Mouse (Mus musculus) spleen, postnatal 4 days (tissue): ENCODE results near the gene Asb18.

Experiments used
- DNase-seq, 2 experiments: peaks; one replicate each; pipeline ENCODE4 v3.0.0; 2022; ENCODE audit warnings: low spot score in 2 of 2

The Asb18 gene

GRCm38 (mm10) chr1:89933028-89933427 lies 81.4 kb downstream of the Asb18 start:
- DNase-seq = no peak

DNA sequence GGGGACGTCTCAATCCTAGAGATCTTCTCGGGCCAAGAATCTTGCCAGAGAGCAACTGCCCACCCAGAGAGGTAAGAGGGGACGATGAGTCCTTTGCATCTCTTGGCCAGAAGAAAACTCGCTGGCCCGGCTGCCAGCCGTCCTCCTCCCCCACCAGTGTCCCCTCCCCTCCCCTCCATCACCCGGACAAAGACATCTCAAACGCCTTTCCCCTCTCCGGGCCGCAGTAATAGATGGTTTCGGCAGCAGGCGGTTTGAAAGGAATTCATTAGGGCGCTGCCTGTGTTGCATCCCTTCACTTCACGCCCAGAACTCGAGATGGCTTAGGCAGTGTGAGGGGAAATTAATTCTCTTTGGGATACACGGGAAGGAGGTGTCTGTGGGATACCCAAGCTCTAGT lies 81.8 kb downstream of the Asb18 start:
- no peak for DNase-seq

DNA sequence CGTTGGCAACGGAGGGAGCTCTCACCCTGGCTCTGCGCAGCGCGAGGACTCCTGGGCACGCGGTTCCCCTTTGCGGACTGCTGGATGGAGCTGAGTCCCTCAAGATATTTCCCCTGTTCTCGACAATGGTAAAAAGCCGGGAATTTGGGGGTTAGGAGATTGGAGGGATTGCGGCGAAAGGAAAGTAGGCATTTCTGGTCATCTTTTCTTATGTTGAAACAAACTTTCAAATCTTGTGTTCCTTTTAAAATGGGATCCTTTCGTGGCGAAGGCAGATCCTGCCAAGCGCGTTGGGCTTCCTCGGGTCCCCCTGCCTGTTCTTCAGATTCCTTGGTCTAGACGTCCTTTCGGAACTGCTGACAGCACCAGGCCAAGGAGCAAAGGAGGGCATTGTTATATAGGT lies 82.4 kb downstream of the Asb18 start:
- DNase-seq = no peak

- peak in 1 of 2 experiments; percentile 43 for DNase-seq
Measured at GRCm38 (mm10) chr1:89931120-89931519, 83.3 kb downstream of the Asb18 start, which contains the start of gene Gbx2. TSS of gene Gbx2 (minus strand) at chr1:89931179.

DNA sequence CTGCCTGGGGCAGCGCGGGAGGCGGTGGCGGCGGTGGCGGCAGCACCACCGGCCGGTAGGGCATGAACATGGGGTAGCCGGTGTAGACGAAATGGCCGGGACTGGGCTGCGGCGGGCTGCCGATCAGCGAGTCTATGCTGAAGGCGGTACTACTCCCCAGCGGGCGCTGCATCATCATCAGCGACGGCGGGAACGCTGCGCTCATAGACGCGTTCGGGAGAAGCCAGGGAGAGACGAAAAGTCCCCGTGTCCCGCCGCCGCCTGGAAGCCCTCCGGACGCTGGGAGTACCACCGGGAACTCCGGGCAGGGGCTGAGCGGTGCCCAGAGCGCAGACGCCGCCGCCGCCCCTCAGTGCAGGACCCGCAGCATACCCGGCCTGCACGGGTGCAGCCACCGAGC lies 83.9 kb downstream of the Asb18 start:
- no peak for DNase-seq

GRCm38 (mm10) chr1:89929721-89930505 lies 84.6 kb downstream of the Asb18 start:
- no peak for DNase-seq

DNA sequence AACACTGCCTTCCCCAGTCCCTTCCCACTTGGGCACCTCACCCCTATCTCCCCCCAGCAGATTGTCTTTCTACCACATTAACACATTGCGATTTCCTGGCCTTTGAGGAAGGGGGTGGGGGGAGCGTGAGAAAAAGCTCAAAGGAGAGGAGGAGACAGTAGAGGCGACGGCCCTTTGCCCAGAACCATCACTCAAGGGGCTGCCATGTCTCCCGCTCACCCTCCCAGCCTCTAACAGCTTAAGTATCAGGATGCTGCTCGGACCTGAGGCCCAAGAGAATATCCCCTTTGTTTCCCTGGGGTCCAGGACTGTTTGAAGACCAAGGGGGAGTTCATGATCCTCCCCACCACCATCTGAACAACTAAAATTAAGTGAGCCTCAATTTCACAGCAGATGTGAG lies 85.3 kb downstream of the Asb18 start:
- DNase-seq = no peak

- no peak for DNase-seq
Measured at GRCm38 (mm10) chr1:89928676-89929075, 85.8 kb downstream of the Asb18 start.

GRCm38 (mm10) chr1:89927061-89927661 lies 87.3 kb downstream of the Asb18 start:
- DNase-seq = no peak

DNA sequence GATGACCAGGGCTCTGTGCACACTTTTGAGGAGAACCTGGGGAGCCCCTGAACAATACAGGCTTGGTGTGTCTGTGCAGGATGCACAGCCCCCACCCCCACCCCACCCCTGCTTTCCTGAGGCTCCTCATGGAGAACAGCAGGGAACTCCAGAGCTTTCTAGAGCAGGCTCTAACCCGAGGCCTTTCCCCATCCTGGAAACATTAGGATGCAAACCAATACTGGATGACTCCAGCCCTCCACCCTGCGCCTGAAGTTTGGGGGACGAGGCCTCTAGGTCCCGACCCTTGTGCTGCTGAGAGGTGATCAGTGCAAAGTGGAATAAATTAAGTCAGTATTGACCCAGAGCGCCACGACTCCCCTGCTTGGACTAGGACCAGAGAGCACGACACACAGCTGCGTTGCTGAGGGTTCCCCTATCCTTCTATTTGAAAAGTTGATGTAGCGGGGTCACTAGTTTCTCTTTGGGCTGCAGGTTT lies 87.8 kb downstream of the Asb18 start:
- DNase-seq = no peak

DNA sequence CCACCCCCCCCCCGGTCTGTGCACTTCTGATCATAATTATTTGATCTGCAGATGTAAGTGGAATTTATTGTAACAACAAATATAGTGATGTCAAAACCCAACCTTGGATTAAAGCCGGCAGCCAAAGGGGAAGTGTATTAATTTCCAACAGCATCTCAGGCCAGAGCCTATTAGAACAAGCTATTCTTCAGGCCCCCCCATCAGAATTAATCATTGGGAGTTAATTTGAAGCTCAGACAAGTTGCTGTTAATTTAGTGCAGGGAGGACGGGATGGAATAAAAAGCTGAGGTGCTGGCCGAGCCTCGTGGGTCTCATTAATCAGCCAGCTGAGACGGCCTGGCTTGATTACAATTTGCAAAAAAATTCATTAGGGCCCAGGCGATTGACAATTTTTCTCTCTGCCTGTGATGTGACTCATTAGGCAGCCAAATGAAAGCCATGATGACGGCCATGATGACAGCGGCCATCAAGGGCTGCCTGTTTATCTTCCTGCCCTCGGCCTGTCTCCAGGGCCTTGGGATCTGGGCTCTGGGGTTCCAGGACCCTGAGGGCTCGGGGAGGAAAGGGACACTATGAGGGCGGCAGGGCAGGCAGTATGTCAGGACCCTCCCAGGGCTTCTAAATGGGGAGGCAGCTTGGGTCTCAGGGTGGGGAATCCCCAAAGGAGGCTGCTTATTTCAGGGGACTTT lies 88.8 kb downstream of the Asb18 start:
- no peak for DNase-seq

- DNase-seq = no peak
Measured at GRCm38 (mm10) chr1:89923642-89924020, 90.8 kb downstream of the Asb18 start.

GRCm38 (mm10) chr1:89922883-89923641 lies 91.4 kb downstream of the Asb18 start:
- no peak for DNase-seq

GRCm38 (mm10) chr1:89922282-89922681 lies 92.2 kb downstream of the Asb18 start:
- no peak for DNase-seq

- DNase-seq = no peak
Measured at GRCm38 (mm10) chr1:89921806-89922205, 92.7 kb downstream of the Asb18 start.

DNA sequence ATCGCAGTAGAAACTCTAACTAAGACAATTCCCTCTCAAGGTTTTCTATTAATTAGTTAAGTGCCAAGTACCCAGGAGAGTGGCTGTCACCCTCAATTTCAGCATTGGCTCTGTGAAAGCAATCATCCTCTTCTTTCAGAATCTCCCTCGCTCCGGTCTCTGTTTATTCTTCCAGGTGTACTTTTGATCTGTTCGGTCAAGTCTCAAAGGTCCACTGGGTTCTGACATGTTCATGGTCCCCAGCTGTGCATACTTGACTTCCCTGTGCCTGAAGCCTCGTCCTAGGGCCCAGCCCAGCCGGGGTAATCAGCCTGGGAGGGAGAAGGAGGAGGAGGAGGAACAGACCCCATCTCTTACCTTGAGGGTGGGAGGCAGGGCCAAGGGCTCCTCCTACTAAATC lies 95.3 kb downstream of the Asb18 start:
- DNase-seq = no peak

GRCm38 (mm10) chr1:89918111-89918510 lies 96.4 kb downstream of the Asb18 start:
- DNase-seq = no peak

DNA sequence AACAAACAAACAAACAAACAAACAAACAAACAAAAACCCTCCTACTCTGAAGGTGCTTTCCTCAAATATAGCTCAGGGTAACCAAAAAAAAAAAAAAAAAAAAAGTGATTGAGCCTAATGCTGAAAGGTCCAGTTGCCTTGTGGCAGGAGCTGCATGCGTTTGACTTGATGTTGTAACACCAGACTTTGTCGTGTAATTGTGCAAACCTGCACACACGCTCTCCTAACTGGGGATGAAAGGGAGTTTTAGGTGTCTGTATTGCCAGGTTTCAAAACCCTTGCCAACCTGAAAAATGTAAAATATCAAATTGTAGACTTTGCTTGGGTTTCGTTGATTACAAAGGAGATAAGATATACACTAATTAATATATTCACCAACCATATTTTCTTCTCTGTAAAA lies 100.9 kb downstream of the Asb18 start:
- DNase-seq = no peak

DNA sequence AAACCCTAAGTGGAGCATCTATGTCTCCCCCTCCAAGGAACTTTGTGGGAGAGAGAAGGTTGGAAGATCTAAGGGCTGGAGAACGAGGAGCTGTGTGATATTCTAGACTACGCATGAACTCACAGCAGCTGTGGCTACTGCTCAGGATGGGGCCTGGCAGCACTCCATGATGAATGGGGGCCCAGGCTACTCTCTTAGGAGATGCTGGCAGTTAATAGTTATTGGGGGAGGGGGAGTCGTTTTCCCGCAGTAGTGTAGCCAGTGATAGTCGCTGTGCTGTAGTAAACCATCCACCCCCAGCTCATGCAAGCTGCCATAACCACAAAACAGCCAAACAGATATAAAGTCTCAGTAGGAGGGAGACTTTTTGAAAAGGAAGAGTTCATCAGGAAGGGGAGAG lies 102.1 kb downstream of the Asb18 start:
- no peak for DNase-seq

DNA sequence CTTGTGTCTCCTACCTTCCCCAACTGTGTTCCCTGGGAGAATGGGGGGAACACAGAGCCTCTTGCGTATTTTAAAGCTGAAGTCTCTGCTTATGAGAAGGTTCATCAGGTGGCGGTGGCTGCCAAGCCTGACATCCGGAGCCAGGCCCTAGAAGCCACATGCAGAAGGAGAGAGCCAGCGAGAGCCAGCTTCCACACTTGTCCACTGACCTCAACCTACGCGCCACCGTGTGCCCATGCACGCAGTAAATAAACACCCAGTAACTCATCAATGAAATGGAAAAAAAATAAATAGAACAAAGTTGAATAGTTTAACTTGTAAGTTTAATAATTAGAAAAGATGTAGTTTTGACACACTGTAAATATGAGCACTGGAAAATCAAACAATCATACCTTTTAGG lies 104.7 kb downstream of the Asb18 start:
- no peak for DNase-seq

DNA sequence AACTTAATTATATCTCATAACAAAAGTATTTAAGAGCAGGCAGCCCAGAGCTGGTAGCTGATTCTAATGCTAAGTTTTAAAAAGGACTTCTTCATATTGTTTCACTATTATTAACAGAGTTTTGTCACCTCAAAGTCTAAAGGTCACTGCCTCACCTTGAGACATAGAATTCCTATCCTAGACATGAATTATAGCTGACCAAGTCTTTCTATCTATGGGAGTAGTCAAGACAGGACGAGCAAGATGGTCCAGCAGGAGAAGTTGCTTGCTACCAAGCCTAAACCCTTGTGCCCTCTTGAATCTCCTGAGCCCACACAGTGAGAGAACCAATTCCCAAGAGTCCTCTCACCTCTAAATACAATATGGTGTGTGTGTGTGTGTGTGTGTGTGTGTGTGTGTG lies 111.8 kb downstream of the Asb18 start:
- no peak for DNase-seq

DNA sequence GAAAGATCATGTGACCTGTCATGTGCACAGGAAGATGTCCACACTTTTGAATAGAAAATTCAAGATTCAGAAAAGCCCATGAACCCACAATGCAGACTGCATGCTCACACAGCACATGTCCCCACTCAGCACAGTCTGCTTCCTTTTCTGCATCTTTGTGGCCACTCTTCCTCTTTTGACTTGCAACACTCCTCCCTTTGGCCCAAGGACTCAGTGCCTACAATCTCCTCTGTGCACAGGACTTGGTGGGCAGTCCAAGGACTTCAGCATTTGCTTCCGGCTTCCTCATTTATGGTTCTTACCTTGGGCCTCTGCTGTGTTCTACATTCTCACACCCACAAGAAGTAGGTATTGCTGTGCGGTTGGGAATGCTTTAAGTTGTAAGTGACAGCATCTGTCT lies 112.2 kb downstream of the Asb18 start:
- DNase-seq = no peak
